Mouse (Mus musculus) common myeloid progenitor, adult 5-6 weeks (primary cell): Measurements from ENCODE around the gene Sarm1. TPM values are rescaled to one million over a fixed set of nuclear protein-coding genes. Genes with fewer than 3 reads are reported as not detected.

Experiments
- ATAC-seq: replicated peaks from 2 replicates; pipeline ENCODE4 v1.8.0; 2016; ENCODE audit warnings: low read depth, mild to moderate bottlenecking, moderate TSS enrichment, inconsistent platforms; ENCODE audit not compliant: poor library complexity, severe bottlenecking
- total RNA-seq: library from RNA; stranded (forward); fragments of 200-1000, 187-1606 nt; gene quantifications from 2 replicates; pipeline ENCODE4 v1.2.3, GENCODE M21; 2017

The Sarm1 gene
- total RNA-seq, 1 experiment from 2014 or later = not detected

- ATAC-seq = no peak
These were observed 31.2 kb downstream of the Sarm1 start for GRCm38 (mm10) chr11:78466242-78466912.

- ATAC-seq = peak; percentile 94
These were observed 31.9 kb downstream of the Sarm1 start, which contains the start of gene Slc46a1 for GRCm38 (mm10) chr11:78465568-78466180. Slc46a1 (plus strand) TSS chr11:78465697.

DNA sequence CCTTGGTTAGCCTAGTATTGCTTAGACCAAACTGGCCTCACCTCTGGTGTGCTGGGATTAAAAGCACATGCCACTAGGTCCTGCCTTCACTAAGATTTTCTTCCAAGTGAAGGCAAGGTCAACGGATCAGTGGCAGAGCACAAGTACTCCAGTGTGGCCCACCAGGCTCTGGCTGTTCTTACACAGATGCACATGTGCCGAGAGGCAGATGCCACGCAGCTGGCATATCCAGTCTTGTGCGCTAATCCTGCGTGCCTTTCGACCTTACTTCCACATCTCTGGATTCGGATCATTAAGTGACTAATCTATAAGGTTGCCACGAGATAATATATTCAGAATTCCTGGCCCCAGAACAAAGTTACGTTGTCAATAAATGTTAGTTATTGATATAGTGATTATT is 32.4 kb downstream of the Sarm1 start:
- no peak for ATAC-seq

GRCm38 (mm10) chr11:78463286-78464036 is 34.1 kb downstream of the Sarm1 start:
- no peak for ATAC-seq

DNA sequence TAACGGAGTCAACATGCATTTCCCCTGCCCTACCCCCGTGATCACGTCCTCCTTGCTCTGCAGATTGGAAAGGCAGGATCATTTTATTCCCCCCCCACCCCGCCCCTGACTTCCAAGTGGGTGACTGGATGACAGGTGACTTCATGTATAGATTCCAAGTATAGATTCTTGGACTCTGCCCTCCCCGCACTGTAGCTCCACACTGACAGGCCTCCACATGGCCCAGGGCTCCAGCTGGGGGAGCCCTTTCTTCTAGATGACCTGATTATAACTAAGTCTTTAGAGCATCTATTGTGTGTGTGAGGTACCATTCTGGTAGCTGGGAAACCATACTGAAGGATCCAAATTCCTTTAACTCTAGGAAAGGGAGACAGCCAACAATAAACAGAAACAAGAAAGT is 34.9 kb downstream of the Sarm1 start:
- ATAC-seq = no peak

DNA sequence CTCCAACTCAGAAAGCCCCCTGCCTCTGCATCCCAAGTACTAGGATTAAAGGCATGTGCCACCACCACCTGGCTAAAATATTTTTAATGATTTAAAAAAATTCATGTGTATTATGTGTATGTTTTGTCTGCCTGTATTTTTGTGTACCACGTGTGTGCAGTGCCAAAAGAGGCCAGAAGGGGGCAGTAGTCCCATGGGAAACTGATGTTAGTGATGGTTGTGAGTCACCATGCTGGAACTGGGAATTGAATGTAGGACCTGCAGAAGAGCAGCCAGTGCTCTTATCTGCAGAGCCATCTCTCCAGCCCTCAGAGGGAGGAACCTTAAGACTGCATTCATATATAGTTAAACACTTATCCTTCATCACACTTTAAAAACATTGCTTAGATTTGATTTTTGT is 35.7 kb downstream of the Sarm1 start:
- ATAC-seq = no peak

GRCm38 (mm10) chr11:78458740-78459139 is 38.8 kb downstream of the Sarm1 start:
- 0 out of 2 replicates have a peak, but pooled peaks have one; percentile 57 for ATAC-seq

DNA sequence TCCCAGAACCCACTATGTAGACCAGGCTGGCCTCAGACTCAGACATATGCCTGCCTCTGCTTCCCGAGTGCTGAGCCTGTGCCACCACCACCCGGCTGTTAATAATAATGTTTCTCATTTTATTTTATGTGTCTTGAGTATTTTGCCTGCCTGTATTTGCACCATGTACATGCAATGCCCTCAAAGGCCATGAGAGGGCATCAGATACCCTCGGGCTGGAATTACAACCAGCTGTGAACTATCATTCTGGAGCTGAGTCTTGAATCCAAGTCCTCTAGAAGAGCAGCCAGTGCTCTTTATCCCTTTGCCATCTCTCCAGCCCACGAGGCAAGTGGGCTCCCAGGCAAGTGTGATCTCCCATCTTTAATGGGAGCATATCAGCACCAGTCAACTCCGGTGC is 42.2 kb downstream of the Sarm1 start:
- peak; percentile 82 for ATAC-seq

- ATAC-seq = no peak
These were observed 43.3 kb downstream of the Sarm1 start for GRCm38 (mm10) chr11:78454276-78454675.

DNA sequence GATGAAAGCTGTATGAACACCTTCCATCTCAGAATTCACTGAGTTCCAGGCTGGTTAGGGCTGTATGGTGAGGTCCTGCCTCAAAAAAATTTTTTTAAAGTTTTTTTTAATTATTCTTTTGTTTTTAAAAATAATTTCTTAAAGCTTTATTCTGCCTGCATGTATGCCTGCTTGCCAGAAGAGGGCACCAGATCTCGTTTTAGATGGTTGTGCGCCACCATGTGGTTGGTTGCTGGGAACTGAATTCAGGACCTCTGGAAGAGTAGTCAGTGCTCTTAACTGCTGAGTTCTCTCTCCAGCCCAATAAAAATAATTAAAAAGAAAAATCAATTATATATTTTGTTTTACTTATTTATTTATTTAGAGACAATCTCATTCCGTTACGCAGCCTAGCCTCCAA is 43.9 kb downstream of the Sarm1 start:
- no peak for ATAC-seq

DNA sequence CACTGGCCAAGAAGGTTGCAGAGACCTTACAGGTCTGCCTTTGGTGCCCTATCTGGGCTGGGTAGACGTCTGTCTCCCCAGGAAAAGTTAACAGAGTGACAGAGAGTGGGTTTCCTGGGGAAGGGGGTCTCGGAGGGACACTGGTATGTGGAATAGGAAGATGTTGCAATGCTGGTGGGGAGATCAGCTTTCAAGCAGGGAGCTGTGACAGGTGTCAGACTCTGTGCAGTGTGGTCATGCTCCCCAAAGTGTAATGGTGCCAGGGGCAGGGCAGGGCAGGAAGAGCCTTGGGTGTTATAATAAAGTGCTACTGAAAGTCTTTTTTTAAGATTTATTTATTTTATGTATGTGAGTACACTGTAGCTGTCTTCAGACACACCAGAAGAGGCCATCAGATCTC is 47.2 kb downstream of the Sarm1 start:
- no peak for ATAC-seq

DNA sequence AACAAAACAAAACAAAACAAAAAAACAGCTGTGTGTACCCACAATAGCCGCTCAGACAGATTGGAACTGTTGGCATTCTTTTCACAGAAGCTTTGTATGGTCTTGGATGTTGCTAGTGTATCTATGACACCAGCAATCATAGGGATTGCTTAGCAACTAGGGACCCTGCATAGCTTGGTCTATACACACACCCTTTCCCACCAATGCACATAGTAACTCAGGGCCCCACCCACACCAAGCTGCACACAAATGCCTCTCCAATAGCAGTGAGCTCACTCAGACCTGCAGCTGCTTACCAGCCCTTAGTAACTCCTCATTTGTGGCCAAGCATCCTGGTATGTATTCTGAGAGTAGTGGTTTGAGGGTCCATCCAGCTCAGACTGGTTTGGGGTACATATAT is 49.3 kb downstream of the Sarm1 start:
- ATAC-seq = no peak

DNA sequence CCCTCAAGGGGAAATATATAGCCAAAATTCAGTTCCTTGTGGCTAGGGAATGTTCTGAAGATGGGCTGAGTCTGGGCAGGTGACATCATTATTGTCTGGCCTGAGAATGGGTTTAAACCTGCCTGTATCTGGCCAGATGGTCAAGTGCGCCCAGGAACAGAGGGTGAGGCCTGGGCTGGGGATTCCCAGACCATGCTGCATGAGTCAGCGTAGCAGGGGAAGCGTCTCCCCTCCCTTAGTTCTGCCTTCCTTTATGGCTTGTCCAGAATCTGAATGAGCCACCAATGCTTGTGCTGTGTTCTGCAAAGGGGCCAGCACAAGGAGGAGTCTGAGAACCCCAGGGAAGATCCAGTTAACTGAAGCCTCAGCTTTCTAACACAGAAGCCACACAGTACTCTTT is 50.4 kb downstream of the Sarm1 start:
- no peak for ATAC-seq

GRCm38 (mm10) chr11:78443115-78443514 is 54.4 kb downstream of the Sarm1 start:
- ATAC-seq = no peak

DNA sequence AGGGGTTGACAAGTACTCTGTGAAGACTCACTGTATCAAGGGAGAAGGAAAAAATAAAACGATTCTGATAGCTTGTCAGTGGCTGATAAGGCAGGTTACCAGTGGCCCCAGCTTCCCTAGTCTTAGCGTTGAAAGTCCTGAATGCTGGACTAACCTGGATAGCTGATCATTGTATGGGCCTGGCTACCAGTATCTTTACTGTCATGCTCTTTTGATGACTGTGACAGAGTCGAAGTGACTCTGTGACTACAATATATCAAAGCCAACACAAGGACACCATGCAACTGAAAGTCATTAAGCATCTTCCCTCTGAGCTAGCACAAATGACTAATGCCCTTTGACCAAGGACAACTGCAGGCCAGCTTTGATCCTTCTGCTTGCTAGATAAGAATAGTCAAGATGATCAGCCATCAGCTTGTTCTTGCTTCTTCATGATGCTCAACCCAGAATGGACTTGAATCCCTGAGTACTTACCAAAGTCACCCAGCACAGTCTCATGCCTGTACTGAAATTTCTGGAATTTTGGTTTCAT is 59.1 kb downstream of the Sarm1 start:
- ATAC-seq = no peak

- no peak for ATAC-seq
These were observed 60.4 kb downstream of the Sarm1 start for GRCm38 (mm10) chr11:78437182-78437581.

- peak; percentile 84 for ATAC-seq
These were observed 61.7 kb downstream of the Sarm1 start for GRCm38 (mm10) chr11:78435776-78436349.

- ATAC-seq = no peak
These were observed 63.5 kb downstream of the Sarm1 start for GRCm38 (mm10) chr11:78434052-78434451.

GRCm38 (mm10) chr11:78431176-78431575 is 66.4 kb downstream of the Sarm1 start:
- ATAC-seq = no peak

DNA sequence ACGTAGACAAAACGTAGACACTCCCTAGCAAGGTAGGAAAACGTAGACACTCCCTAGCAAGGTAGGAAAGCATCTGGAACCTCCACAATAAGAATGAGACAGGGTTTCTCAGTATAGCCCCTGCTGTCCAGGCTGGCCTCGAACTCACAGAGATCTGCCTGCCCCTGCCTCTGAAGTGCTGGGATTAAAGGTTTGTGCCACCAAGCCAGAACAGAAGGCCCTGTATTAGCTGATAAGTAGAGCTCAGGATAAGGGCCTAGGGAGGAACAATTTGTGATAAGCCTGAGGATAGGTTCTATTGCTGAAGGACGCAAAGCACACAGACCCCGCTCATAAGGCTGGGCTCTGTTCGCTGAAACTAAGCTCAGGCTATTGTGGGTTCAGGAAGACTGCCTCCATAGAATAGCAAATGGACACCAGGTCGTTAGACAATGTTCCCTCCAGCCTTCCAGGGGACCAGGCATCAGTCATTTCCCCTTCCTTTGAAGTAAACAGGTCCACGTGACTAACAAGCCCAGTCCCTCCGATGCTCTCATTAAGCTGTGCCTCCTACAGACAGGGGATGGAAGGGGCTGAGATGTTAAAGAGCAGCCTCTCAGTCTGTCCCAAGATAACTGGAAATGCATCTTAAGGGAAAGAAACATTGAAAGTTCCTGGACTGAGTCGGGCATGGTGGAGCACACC is 67.2 kb downstream of the Sarm1 start:
- no peak for ATAC-seq
